Mouse (Mus musculus) forebrain, embryonic 14.5 days (tissue): ENCODE results near the gene Spaca4. TPM values are rescaled to one million over a fixed set of nuclear protein-coding genes. Genes with fewer than 3 reads are reported as not detected.
A peak's percentile ranks its signal among the peaks of the same experiment; 100 is the strongest.

ENCODE experiments used
- ATAC-seq: fragments of 200-750 bp; cut with Nextera tagmentation; 2 replicates; pipeline ENCODE4 v1.8.0; 2017; ENCODE audit warnings: mild to moderate bottlenecking, moderate library complexity
- DNase-seq: peaks from one replicate; pipeline ENCODE4 v3.0.0-alpha.2; 2015; ENCODE audit warnings: low spot score
- H3K27ac ChIP-seq: fragments of 300-500 bp; sonication (generic); 2 replicates; pipeline ENCODE4 v1.5.1; 2014; ENCODE audit warnings: low read depth, mild to moderate bottlenecking, control low read depth, low read length, moderate library complexity
- H3K27me3 ChIP-seq: fragments of 300-500 bp; sonication (generic); replicated peaks from 2 replicates; pipeline ENCODE4 v1.6.1; 2014; ENCODE audit warnings: low read length, control low read depth, mixed read lengths; ENCODE audit not compliant: control insufficient read depth, insufficient read depth
- H3K36me3 ChIP-seq: fragments of 300-500 bp; sonication (generic); 2 replicates; pipeline ENCODE4 v1.6.1; 2014; ENCODE audit warnings: low read length, control low read depth; ENCODE audit not compliant: control insufficient read depth, insufficient read depth
- H3K4me1 ChIP-seq: fragments of 300-500 bp; sonication (generic); 2 replicates; pipeline ENCODE4 v1.6.1; 2014; ENCODE audit warnings: antibody characterized with exemption, low read length, control low read depth; ENCODE audit not compliant: control insufficient read depth, insufficient read depth
- H3K4me2 ChIP-seq: fragments of 300-500 bp; sonication (generic); 2 replicates; pipeline ENCODE4 v1.6.1; 2014; ENCODE audit warnings: mild to moderate bottlenecking, control low read depth, low read length
- H3K4me3 ChIP-seq: fragments of 300-500 bp; sonication (generic); 2 replicates; pipeline ENCODE4 v1.5.1; 2014; ENCODE audit warnings: low read depth, low read length, control low read depth
- H3K9ac ChIP-seq: fragments of 300-500 bp; sonication (generic); 2 replicates; pipeline ENCODE4 v1.6.1; 2014; ENCODE audit warnings: mild to moderate bottlenecking, low read length, control low read depth, moderate library complexity
- H3K9me3 ChIP-seq: fragments of 300-500 bp; sonication (generic); replicated peaks from 2 replicates; pipeline ENCODE4 v1.6.1; 2016; ENCODE audit warnings: low read length, control low read depth, mixed read lengths; ENCODE audit not compliant: control insufficient read depth
- WGBS: fragments of 180-500 bp; shearing (Covaris S2); extraction: QIAGEN DNeasy Blood & Tissue Kit; methylation state at CpG from one replicate; pipeline ENCODE4 v1.1.7; 2014; 5-methylcytosine and 5-hydroxymethylcytosine counted together
- polyA plus RNA-seq: library from polyadenylated mRNA; unstranded; fragments of >200 nt; fragmentation: Nextera tagmentation; extraction: Ambion mirVana; gene quantifications from 2 replicates; pipeline ENCODE4 v1.2.1, GENCODE M21; 2014

Spaca4 gene
- polyA plus RNA-seq, 1 experiment from 2014 or later = not detected

- Histone ChIP-seq H3K27ac (peak within 1 kb of the TSS; percentile 89), H3K27me3 (no peaks in the 10 kb centered on the region), H3K4me1 (peaks cover 30% of the 10 kb centered on the region), H3K9ac (peak within 1 kb of the TSS; percentile 98), H3K9me3 (no peaks in the 10 kb centered on the region), H3K36me3 (peaks cover 47% of the 10 kb centered on the region), H3K4me2 (peak within 1 kb of the TSS; percentile 93), H3K4me3 (peak within 1 kb of the TSS; percentile 96)
- DNase-seq (peak; percentile 99), ATAC-seq (peak; percentile 79)
- WGBS = under 1% methylated on average over 41 of the region's 41 CpGs
These were observed 7.7 kb downstream of the Spaca4 start, which contains the start of gene Sphk2 for GRCm38 (mm10) chr7:45717918-45718297. Sphk2 (minus strand) TSS chr7:45718002.

GRCm38 (mm10) chr7:45716952-45717917 is 8.4 kb downstream of the Spaca4 start:
- H3K36me3 ChIP-seq = peaks cover 47% of the 10 kb centered on the region
- 10% methylated on average over 31 of the region's 31 CpGs for WGBS
- DNase-seq = no peak
- H3K4me1 ChIP-seq = peaks cover 30% of the 10 kb centered on the region
- ATAC-seq = peak; percentile 14
- no peaks in the 10 kb centered on the region for H3K27me3 ChIP-seq
- no peaks in the 10 kb centered on the region for H3K9me3 ChIP-seq
- peak overlapping the region; percentile 90 for H3K4me2 ChIP-seq
- H3K27ac ChIP-seq = peak overlapping the region; percentile 65
- peak overlapping the region; percentile 96 for H3K4me3 ChIP-seq
- peak overlapping the region; percentile 83 for H3K9ac ChIP-seq

- H3K9me3 ChIP-seq = no peaks in the 10 kb centered on the region
- H3K4me1 ChIP-seq = peaks cover 30% of the 10 kb centered on the region
- H3K4me2 ChIP-seq = peak overlapping the region; percentile 90
- no peak overlapping the region for H3K27ac ChIP-seq
- ATAC-seq = no peak
- 88% methylated on average over 3 of the region's 3 CpGs for WGBS
- peaks cover 47% of the 10 kb centered on the region for H3K36me3 ChIP-seq
- no peak for DNase-seq
- H3K9ac ChIP-seq = no peak overlapping the region
- no peaks in the 10 kb centered on the region for H3K27me3 ChIP-seq
- peak overlapping the region; percentile 96; the same call in 1 of the 2 replicates for H3K4me3 ChIP-seq
These were observed 9.2 kb downstream of the Spaca4 start for GRCm38 (mm10) chr7:45716460-45716857.

GRCm38 (mm10) chr7:45715741-45716459 is 9.7 kb downstream of the Spaca4 start:
- peak overlapping the region; percentile 90 for H3K4me2 ChIP-seq
- H3K27me3 ChIP-seq = no peaks in the 10 kb centered on the region
- H3K36me3 ChIP-seq = peaks cover 47% of the 10 kb centered on the region
- DNase-seq (no peak), ATAC-seq (no peak)
- WGBS = 88% methylated on average over 19 of the region's 19 CpGs
- H3K4me3 ChIP-seq = peak overlapping the region; percentile 96
- H3K9ac ChIP-seq = peak overlapping the region; percentile 47
- H3K27ac ChIP-seq = peak overlapping the region; percentile 46
- no peaks in the 10 kb centered on the region for H3K9me3 ChIP-seq
- H3K4me1 ChIP-seq = peaks cover 30% of the 10 kb centered on the region

- ATAC-seq (peak; percentile 93), DNase-seq (peak; percentile 99)
- H3K4me3 ChIP-seq = peak within 1 kb of the TSS; percentile 96
- H3K36me3 ChIP-seq = peaks cover 47% of the 10 kb centered on the region
- peak within 1 kb of the TSS; percentile 78 for H3K9ac ChIP-seq
- H3K9me3 ChIP-seq = no peaks in the 10 kb centered on the region
- H3K4me2 ChIP-seq = peak within 1 kb of the TSS; percentile 90
- no peaks in the 10 kb centered on the region for H3K27me3 ChIP-seq
- 8% methylated on average over 34 of the region's 34 CpGs for WGBS
- peaks cover 30% of the 10 kb centered on the region for H3K4me1 ChIP-seq
- peak within 1 kb of the TSS; percentile 46 for H3K27ac ChIP-seq
These were observed 10.4 kb downstream of the Spaca4 start, which contains the start of gene Rpl18 for GRCm38 (mm10) chr7:45715090-45715708. Rpl18 (plus strand) TSS chr7:45715457.

- DNase-seq = no peak
- no peaks in the 10 kb centered on the region for H3K9me3 ChIP-seq
- peaks cover 47% of the 10 kb centered on the region for H3K36me3 ChIP-seq
- no peaks in the 10 kb centered on the region for H3K27me3 ChIP-seq
- H3K4me2 ChIP-seq = peak overlapping the region; percentile 90
- H3K9ac ChIP-seq = peak overlapping the region; percentile 78
- H3K27ac ChIP-seq = 0 out of 2 replicates have a peak overlapping the region, but pooled peaks have one; percentile 21
- peaks cover 30% of the 10 kb centered on the region for H3K4me1 ChIP-seq
- ATAC-seq = peak; percentile 52
- WGBS = 12% methylated on average over 14 of the region's 14 CpGs
- H3K4me3 ChIP-seq = peak overlapping the region; percentile 59
These were observed 11.0 kb downstream of the Spaca4 start for GRCm38 (mm10) chr7:45714630-45715089.

GRCm38 (mm10) chr7:45713881-45714520 is 11.6 kb downstream of the Spaca4 start:
- 85% methylated on average over 6 of the region's 6 CpGs for WGBS
- no peaks in the 10 kb centered on the region for H3K27me3 ChIP-seq
- H3K9me3 ChIP-seq = no peaks in the 10 kb centered on the region
- peak overlapping the region; percentile 59 for H3K4me3 ChIP-seq
- H3K9ac ChIP-seq = peak overlapping the region; percentile 78
- DNase-seq (no peak), ATAC-seq (no peak)
- H3K27ac ChIP-seq = no peak overlapping the region
- peaks cover 42% of the 10 kb centered on the region for H3K36me3 ChIP-seq
- peak overlapping the region; percentile 90 for H3K4me2 ChIP-seq
- H3K4me1 ChIP-seq = peaks cover 32% of the 10 kb centered on the region

GRCm38 (mm10) chr7:45713396-45713795 is 12.2 kb downstream of the Spaca4 start:
- Histone ChIP-seq H3K36me3 (peaks cover 42% of the 10 kb centered on the region), H3K4me1 (peaks cover 34% of the 10 kb centered on the region), H3K9me3 (no peaks in the 10 kb centered on the region), H3K4me3 (no peak overlapping the region), H3K4me2 (no peak overlapping the region), H3K27me3 (no peaks in the 10 kb centered on the region), H3K27ac (no peak overlapping the region), H3K9ac (no peak overlapping the region)
- ATAC-seq (no peak), DNase-seq (no peak)
- WGBS = 95% methylated on average over 16 of the region's 16 CpGs
